Mouse (Mus musculus): ENCODE data around the gene Ctps2.

Gene Ctps2

DNA sequence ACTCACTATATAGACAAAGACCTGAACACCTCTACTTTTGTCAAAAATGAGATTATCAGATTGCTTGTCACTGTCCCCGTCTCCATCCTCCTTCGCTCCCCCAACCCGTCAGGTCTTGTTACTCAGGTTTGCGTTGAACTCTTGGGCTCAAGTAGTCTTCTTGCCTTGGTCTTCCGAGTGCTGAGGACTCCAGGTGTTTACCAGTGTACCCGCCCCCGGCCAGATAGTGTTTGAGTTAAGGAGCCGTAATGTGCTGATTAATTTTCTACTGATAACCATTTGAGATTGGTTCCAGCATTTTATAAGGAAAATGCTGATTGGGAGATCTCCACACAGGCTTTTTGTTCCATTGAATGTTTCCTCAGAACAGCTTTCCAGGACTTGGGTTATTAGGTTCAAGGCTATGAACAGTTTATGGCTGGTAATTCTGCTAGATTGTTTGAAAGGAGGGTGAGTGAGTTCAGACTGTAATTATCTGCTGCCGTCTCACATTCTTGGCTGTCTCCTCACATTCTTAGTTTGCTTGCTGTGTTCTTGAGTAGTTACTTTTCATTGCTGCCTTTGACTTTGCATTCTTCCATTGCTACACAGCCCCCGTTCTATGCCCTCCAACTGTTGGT is 85.9 kb downstream of the Ctps2 start:
- no peak for DNase-seq

DNA sequence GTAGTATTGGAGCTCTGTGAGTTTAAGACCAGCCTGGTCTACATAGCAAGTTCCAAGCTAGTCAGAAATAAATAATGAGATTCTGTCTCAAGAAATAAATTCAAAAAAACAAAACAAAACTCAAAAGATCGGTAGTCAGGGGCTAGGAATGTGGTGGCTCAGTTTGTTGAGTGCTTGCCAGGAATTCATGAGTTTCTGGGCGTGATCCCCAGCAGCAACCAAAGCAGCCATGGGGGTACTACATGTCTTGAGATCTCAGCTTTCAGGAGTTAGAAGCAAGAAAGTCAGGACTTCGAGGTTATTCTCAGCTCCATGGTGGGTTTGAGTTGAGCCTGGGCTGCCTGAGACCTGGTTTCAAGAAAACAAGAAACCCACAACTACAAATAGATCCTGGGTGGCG is 90.4 kb downstream of the Ctps2 start:
- DNase-seq = no peak

DNA sequence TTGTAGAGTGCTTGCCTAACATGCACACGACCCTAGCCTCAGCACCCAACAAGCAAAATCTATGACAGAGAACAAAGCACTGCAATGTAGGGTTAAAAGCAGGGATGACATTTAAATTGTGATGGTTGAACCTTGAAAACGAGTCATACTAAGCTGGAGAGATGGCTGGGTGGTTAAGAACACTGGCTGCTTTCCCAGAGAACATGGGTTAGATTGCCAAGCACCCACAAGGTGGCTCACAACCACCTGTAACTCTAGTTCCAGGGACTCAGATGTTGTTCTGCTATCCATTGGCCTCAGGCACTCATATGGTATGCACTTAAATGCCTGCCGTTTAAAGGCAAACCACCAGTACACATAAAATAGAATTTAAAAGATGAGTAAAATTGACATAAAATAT is 91.1 kb downstream of the Ctps2 start:
- no peak for DNase-seq

DNA sequence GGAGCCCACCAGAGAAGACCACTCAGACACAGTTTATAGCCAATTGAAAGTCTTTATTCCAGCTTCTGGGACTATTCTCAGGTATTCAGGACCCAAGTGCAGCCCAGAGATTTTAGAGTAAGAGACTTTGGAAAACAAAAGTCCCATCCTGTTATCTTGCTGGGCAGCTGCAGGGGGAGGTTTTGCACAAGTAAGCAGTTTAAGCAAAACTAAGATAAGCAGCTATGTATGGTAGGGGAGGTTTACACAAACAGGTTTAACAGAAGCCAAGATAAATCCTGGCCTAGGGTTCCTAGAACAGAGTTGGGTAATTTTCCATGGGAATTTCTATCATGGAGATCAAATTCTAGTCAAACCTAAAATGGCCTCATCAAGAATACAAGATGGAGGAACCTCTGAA is 126.8 kb downstream of the Ctps2 start:
- no peak for DNase-seq

DNA sequence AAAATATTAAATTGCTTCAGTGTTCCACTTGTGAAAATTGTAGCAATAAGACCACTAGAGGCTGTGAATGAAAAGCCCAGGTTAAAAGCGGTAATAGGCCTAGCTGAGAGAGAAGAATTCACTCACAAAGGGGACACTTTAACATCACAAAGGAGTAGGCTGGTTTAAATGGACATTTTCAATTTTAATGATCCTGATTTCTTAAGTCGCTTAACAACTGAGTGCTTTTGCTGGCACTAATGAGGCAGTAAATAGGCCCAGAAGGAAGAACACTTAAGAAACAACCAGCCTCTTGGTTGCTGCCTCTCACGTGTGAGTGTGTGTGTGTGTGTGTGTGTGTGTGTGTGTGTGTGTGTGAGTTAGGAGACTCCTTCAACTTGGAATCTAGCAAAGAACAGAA is 137.7 kb downstream of the Ctps2 start:
- DNase-seq = no peak

DNA sequence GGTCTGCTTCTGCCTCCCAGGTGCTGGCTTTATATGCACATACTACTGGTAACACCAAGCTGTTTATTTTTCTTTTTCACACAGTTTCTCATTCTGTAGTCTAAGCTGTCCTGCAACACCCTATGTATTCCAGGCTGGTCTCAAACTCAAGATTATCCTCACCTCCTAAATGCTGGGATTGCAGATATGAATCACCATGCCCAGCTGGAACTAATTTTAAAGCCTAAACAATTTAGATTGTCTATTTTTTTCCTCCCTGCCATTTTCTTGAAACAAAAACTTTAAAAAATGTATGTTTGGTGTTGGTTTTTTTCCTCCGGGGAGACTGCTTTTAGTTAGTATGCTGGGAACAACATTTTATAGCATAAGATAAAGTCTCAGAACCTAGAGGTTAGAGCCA is 141.7 kb downstream of the Ctps2 start:
- DNase-seq = no peak

DNA sequence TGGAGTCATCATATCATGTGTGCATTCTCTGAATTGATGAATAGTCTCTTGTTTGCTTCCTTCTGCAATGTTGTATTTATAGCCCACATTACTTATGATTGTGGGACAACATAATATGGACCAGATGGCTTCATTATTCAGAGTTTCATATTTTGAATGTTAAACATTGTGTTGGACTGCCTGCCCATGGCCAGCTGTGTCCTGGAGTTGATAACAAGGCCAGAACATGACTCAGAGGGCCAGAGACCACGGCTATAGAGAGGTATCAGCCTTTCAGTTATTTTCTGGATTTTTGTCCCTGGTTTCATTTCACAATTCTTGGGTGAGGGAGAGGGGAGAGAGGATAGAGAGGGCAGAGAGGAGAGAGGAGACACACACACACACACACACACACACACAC is 162.9 kb downstream of the Ctps2 start:
- DNase-seq = no peak

All from lung, postnatal 36 days (tissue).